Mouse (Mus musculus): ENCODE measurements at regions not wholly inside any gene's neighbourhood (a gene's known extent, or its start where the extent isn't known, plus 50 kb on each side); places are given as distances from the start of the nearest gene placed in this dataset.

DNA sequence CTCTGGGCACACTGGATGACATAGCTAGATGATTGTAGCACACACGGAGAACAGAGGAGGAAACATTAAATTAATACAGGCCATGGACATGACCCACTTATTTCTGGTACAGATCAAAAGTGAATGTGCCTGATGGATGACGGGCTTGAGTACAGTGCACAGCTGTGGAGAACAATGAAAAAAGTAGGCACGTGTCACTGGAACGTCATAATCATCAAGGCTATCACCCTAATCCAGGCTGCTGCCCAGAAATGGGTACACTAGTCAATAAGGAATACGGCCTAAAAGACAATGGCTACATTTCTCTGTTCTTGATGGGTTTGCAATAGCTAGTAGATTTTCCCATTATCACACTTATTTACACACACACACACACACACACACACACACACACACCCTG, 118.3 kb upstream of the Prdm1 start:
- Histone ChIP-seq H3K9ac (ENCODE audit: low read depth, low read length) (no peak overlapping the region), H3K9me3 (ENCODE audit: control insufficient read depth, low read length) (no peaks in the 10 kb centered on the region), H3K4me1 (ENCODE audit: control insufficient read depth, insufficient read depth, low read length) (no peaks in the 10 kb centered on the region), H3K27me3 (replicated peaks; ENCODE audit: control insufficient read depth, insufficient read depth, low read length) (no peaks in the 10 kb centered on the region), H3K36me3 (ENCODE audit: control insufficient read depth, insufficient read depth, low read length) (no peaks in the 10 kb centered on the region), H3K27ac (replicated peaks; ENCODE audit: low read depth, low read length) (no peak overlapping the region), H3K4me2 (ENCODE audit: low read depth, low read length) (no peak overlapping the region), H3K4me3 (ENCODE audit: low read depth, low read length) (no peak overlapping the region)
- no peak for ATAC-seq (ENCODE audit: low read depth)
- WGBS: 71% methylated on average over 5 of the region's 5 CpGs
- DNase-seq (ENCODE audit: low spot score): no peak

DNA sequence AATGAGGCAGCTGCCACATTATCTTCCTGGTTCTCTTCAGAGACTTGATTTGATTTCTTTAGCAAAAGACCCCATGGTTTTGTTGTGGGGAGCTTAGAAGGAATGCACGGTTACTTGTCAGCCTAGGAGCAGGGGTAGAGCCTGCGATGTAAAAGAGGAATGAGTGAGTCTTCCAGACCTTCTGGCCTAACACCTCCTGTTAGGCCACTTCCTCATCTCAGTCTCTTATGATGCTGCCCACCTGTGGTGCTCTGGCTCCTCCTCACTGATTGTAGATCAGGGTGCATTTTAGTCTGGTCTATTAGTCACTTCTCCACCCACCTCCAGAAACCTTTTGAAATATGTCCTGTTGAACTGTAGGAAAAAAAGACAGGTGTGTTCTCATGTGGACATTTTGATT, 113.3 kb upstream of the Prdm1 start:
- DNase-seq (ENCODE audit: low spot score): no peak
- H3K27me3 ChIP-seq (replicated peaks; ENCODE audit: control insufficient read depth, insufficient read depth, low read length): no peaks in the 10 kb centered on the region
- H3K4me1 ChIP-seq (ENCODE audit: control insufficient read depth, insufficient read depth, low read length): no peaks in the 10 kb centered on the region
- no peak overlapping the region for H3K9ac ChIP-seq (ENCODE audit: low read depth, low read length)
- 88% methylated on average over 2 of the region's 2 CpGs for WGBS
- H3K9me3 ChIP-seq (ENCODE audit: control insufficient read depth, low read length): no peaks in the 10 kb centered on the region
- no peak overlapping the region for H3K27ac ChIP-seq (replicated peaks; ENCODE audit: low read depth, low read length)
- no peaks in the 10 kb centered on the region for H3K36me3 ChIP-seq (ENCODE audit: control insufficient read depth, insufficient read depth, low read length)
- no peak for ATAC-seq (ENCODE audit: low read depth)
- H3K4me3 ChIP-seq (ENCODE audit: low read depth, low read length): no peak overlapping the region
- H3K4me2 ChIP-seq (ENCODE audit: low read depth, low read length): no peak overlapping the region

DNA sequence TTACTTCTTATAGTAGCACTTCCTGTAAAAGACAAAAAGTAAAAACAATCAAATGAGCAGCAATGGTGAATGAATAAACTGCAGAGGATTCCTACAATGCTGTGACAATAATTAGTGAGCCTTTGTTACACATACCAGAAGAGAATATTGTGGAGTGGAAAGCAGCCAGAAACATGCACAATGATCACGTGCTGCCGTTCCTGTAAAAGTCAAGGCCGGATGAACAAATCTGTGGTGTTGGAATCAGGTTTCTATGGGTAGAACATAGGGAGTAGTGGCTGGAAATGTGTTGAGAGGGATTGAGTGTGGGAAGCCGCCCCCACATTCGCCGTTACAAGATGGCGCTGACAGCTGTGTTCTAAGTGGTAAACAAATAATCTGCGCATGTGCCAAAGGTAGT, 112.3 kb upstream of the Prdm1 start:
- Histone ChIP-seq H3K4me3 (ENCODE audit: low read depth, low read length) (no peak overlapping the region), H3K4me1 (ENCODE audit: control insufficient read depth, insufficient read depth, low read length) (no peaks in the 10 kb centered on the region), H3K4me2 (ENCODE audit: low read depth, low read length) (no peak overlapping the region), H3K9me3 (ENCODE audit: control insufficient read depth, low read length) (no peaks in the 10 kb centered on the region), H3K36me3 (ENCODE audit: control insufficient read depth, insufficient read depth, low read length) (no peaks in the 10 kb centered on the region), H3K27me3 (replicated peaks; ENCODE audit: control insufficient read depth, insufficient read depth, low read length) (no peaks in the 10 kb centered on the region), H3K27ac (replicated peaks; ENCODE audit: low read depth, low read length) (no peak overlapping the region), H3K9ac (ENCODE audit: low read depth, low read length) (no peak overlapping the region)
- DNase-seq (ENCODE audit: low spot score) (no peak), ATAC-seq (ENCODE audit: low read depth) (no peak)
- WGBS: 90% methylated on average over 8 of the region's 8 CpGs

DNA sequence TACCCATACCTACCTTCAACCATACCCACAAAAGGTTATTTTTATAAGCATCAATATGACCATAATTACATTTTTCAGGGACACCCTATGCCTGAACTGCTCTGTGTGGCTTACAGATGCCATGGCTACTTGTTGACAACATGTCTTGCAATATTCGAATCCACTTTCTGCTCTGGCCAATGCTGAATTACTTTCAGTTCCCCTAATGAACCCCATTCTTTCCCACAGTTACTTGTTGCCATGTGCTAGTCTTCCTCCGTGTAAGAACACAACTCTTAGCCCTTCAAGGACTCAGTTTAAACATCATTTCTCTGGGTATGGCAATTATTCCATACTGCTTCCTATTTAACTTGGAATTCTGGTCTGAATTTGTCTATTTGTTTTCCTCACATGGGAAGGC, 110.4 kb upstream of the Prdm1 start:
- Histone ChIP-seq H3K9ac (ENCODE audit: low read depth, low read length) (no peak overlapping the region), H3K27me3 (replicated peaks; ENCODE audit: control insufficient read depth, insufficient read depth, low read length) (no peaks in the 10 kb centered on the region), H3K9me3 (ENCODE audit: control insufficient read depth, low read length) (no peaks in the 10 kb centered on the region), H3K4me2 (ENCODE audit: low read depth, low read length) (no peak overlapping the region), H3K36me3 (ENCODE audit: control insufficient read depth, insufficient read depth, low read length) (no peaks in the 10 kb centered on the region), H3K4me1 (ENCODE audit: control insufficient read depth, insufficient read depth, low read length) (no peaks in the 10 kb centered on the region), H3K27ac (replicated peaks; ENCODE audit: low read depth, low read length) (no peak overlapping the region), H3K4me3 (ENCODE audit: low read depth, low read length) (no peak overlapping the region)
- DNase-seq (ENCODE audit: low spot score) (no peak), ATAC-seq (ENCODE audit: low read depth) (no peak)
- 82% methylated on average over 2 of the region's 2 CpGs for WGBS

DNA sequence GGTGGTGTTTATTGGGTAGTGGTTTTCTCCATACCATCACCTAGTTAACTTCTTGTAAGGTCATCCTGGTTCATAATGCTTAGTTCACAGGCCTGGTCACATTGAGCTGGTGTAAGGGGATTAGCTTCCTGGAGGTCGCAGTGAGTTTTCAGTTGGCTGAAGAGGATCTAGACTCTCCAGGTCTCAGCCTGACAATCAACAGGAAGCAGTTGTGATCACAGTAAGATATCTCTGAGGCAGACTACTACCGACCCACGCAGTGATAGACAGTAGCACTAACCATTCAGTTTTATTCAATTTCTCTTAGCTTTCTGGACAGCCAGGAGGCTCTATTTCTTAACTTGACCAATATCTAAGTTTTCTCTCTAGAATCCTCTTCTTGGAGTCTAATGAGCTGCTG, 108.5 kb upstream of the Prdm1 start:
- no peaks in the 10 kb centered on the region for H3K4me1 ChIP-seq (ENCODE audit: control insufficient read depth, insufficient read depth, low read length)
- no peak overlapping the region for H3K4me2 ChIP-seq (ENCODE audit: low read depth, low read length)
- no peak overlapping the region for H3K9ac ChIP-seq (ENCODE audit: low read depth, low read length)
- H3K9me3 ChIP-seq (ENCODE audit: control insufficient read depth, low read length): no peaks in the 10 kb centered on the region
- ATAC-seq (ENCODE audit: low read depth): no peak
- H3K27me3 ChIP-seq (replicated peaks; ENCODE audit: control insufficient read depth, insufficient read depth, low read length): no peaks in the 10 kb centered on the region
- no peak overlapping the region for H3K4me3 ChIP-seq (ENCODE audit: low read depth, low read length)
- H3K27ac ChIP-seq (replicated peaks; ENCODE audit: low read depth, low read length): no peak overlapping the region
- H3K36me3 ChIP-seq (ENCODE audit: control insufficient read depth, insufficient read depth, low read length): no peaks in the 10 kb centered on the region
- no peak for DNase-seq (ENCODE audit: low spot score)
- 81% methylated on average over 3 of the region's 3 CpGs for WGBS

DNA sequence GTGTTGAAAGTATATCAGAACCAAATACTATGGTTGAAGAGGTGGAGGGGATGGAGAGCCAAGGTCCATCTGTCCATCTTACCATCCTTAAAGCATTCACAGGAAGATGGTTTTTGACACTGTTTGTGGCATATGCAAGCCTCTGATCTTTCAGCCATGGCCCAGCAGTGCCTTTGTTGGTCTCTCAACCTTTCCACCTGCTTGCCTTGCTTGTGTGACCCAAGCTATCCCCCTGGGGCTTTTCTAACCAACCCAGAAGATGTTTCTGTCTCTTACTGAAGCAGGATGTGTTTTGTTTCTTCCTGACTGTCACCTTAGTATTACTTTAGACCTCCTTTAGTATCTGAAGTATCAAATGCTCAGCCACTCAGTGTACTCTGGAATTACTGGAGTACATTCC, 107.8 kb upstream of the Prdm1 start:
- Histone ChIP-seq H3K36me3 (ENCODE audit: control insufficient read depth, insufficient read depth, low read length) (no peaks in the 10 kb centered on the region), H3K9me3 (ENCODE audit: control insufficient read depth, low read length) (no peaks in the 10 kb centered on the region), H3K27ac (replicated peaks; ENCODE audit: low read depth, low read length) (no peak overlapping the region), H3K4me1 (ENCODE audit: control insufficient read depth, insufficient read depth, low read length) (no peaks in the 10 kb centered on the region), H3K9ac (ENCODE audit: low read depth, low read length) (no peak overlapping the region), H3K4me3 (ENCODE audit: low read depth, low read length) (no peak overlapping the region), H3K27me3 (replicated peaks; ENCODE audit: control insufficient read depth, insufficient read depth, low read length) (no peaks in the 10 kb centered on the region), H3K4me2 (ENCODE audit: low read depth, low read length) (no peak overlapping the region)
- DNase-seq (ENCODE audit: low spot score): no peak
- no peak for ATAC-seq (ENCODE audit: low read depth)

GRCm38 (mm10) chr10:44631584-44631983, 103.3 kb upstream of the Prdm1 start:
- Histone ChIP-seq H3K27me3 (replicated peaks; ENCODE audit: control insufficient read depth, insufficient read depth, low read length) (no peaks in the 10 kb centered on the region), H3K4me2 (ENCODE audit: low read depth, low read length) (no peak overlapping the region), H3K4me3 (ENCODE audit: low read depth, low read length) (no peak overlapping the region), H3K9me3 (ENCODE audit: control insufficient read depth, low read length) (no peaks in the 10 kb centered on the region), H3K27ac (replicated peaks; ENCODE audit: low read depth, low read length) (no peak overlapping the region), H3K9ac (ENCODE audit: low read depth, low read length) (no peak overlapping the region), H3K36me3 (ENCODE audit: control insufficient read depth, insufficient read depth, low read length) (no peaks in the 10 kb centered on the region), H3K4me1 (ENCODE audit: control insufficient read depth, insufficient read depth, low read length) (no peaks in the 10 kb centered on the region)
- DNase-seq (ENCODE audit: low spot score) (no peak), ATAC-seq (ENCODE audit: low read depth) (no peak)
- 71% methylated on average over 8 of the region's 8 CpGs for WGBS

- Histone ChIP-seq H3K36me3 (ENCODE audit: control insufficient read depth, insufficient read depth, low read length) (no peaks in the 10 kb centered on the region), H3K4me3 (ENCODE audit: low read depth, low read length) (no peak overlapping the region), H3K4me2 (ENCODE audit: low read depth, low read length) (peak overlapping the region; percentile 24; the same call in 1 of the 2 replicates), H3K9ac (ENCODE audit: low read depth, low read length) (no peak overlapping the region), H3K9me3 (ENCODE audit: control insufficient read depth, low read length) (no peaks in the 10 kb centered on the region), H3K27me3 (replicated peaks; ENCODE audit: control insufficient read depth, insufficient read depth, low read length) (no peaks in the 10 kb centered on the region), H3K4me1 (ENCODE audit: control insufficient read depth, insufficient read depth, low read length) (no peaks in the 10 kb centered on the region), H3K27ac (replicated peaks; ENCODE audit: low read depth, low read length) (no peak overlapping the region; the same call in 1 of the 2 replicates)
- 43% methylated on average over 13 of the region's 13 CpGs for WGBS
- DNase-seq (ENCODE audit: low spot score): peak; percentile 22
- ATAC-seq (ENCODE audit: low read depth): no peak
These were observed 102.2 kb upstream of the Prdm1 start for GRCm38 (mm10) chr10:44630485-44630884.

DNA sequence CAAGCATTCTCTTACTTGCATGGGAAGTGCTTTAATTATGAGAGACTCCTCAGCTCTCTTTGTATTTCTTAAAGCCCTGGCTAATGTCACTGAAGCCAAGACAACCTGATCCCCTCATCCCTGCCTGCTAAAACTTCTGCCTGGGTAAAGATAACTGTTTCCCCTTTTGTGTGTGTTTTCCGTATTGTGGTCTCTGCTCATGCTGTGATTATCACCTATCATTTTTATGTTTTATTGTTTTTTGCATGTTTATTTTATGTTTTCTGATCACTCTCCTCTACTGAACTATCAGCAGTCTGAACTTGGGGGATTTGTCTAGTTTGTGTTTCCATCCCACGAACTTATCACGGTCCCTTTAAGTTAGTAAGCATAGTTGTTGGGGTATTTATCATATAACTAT, 100.1 kb upstream of the Prdm1 start:
- Histone ChIP-seq H3K4me2 (ENCODE audit: low read depth, low read length) (no peak overlapping the region), H3K27me3 (replicated peaks; ENCODE audit: control insufficient read depth, insufficient read depth, low read length) (no peaks in the 10 kb centered on the region), H3K27ac (replicated peaks; ENCODE audit: low read depth, low read length) (no peak overlapping the region), H3K36me3 (ENCODE audit: control insufficient read depth, insufficient read depth, low read length) (no peaks in the 10 kb centered on the region), H3K4me3 (ENCODE audit: low read depth, low read length) (no peak overlapping the region), H3K9me3 (ENCODE audit: control insufficient read depth, low read length) (no peaks in the 10 kb centered on the region), H3K9ac (ENCODE audit: low read depth, low read length) (no peak overlapping the region), H3K4me1 (ENCODE audit: control insufficient read depth, insufficient read depth, low read length) (no peaks in the 10 kb centered on the region)
- DNase-seq (ENCODE audit: low spot score) (no peak), ATAC-seq (ENCODE audit: low read depth) (no peak)
- 92% methylated on average over 3 of the region's 3 CpGs for WGBS
